Mouse (Mus musculus): ENCODE data around the gene Lnpep. TPM values are rescaled to one million over a fixed set of nuclear protein-coding genes. Genes with fewer than 3 reads are reported as not detected.
"Not testable (repeated sequence)": the region's sequence is repeated elsewhere in the genome, so short reads cannot be mapped to it uniquely, and the experiment has no call there.

Gene Lnpep
- total and polyA plus RNA-seq, 3 experiments = 33.6 to 40.8 (median 34.6) TPM

- DNase-seq (ENCODE audit: extremely low read depth) = no peak
- H3K27ac ChIP-seq (ENCODE audit: insufficient read depth, low read depth) = no peak overlapping the region
- peaks cover 2% of the 10 kb centered on the region for H3K9me3 ChIP-seq (replicated peaks; ENCODE audit: low read length)
- no peak overlapping the region for H3K4me3 ChIP-seq (replicated peaks in 1 of 3; ENCODE audit: low read depth in 2 of 3, low read length in 2 of 3, poor library complexity in 1 of 3)
- peaks cover 0 to 5% of the 10 kb centered on the region in 2 experiments; a peak in 1 of 4 replicates for H3K4me1 ChIP-seq (ENCODE audit: control insufficient read depth in 1 of 2, insufficient read depth in 2 of 2)
- in situ Hi-C loops (cut with MboI; ENCODE audit: low pct_ligation_motif_present, low pct_unique_long_range_greater_than_20kb, low sequenced_read_pairs) (no loop called here), dilution Hi-C loops (cut with MboI; ENCODE audit: extremely low pct_ligation_motif_present, extremely low pct_unique_long_range_greater_than_20kb, low sequenced_read_pairs) (no loop called here)
- no peaks in the 10 kb centered on the region for H3K36me3 ChIP-seq (replicated peaks in 1 of 2; ENCODE audit: control insufficient read depth in 1 of 2, insufficient read depth in 1 of 2, low read length in 1 of 2)
- no peaks in the 10 kb centered on the region for H3K27me3 ChIP-seq (replicated peaks)
- no peak overlapping the region for H3K4me2 ChIP-seq (ENCODE audit: insufficient read depth, low read depth, poor library complexity, severe bottlenecking)
- no peak overlapping the region for H3K9ac ChIP-seq (ENCODE audit: insufficient read depth, low read depth)
- no peaks in the 10 kb centered on the region for H3K79me2 ChIP-seq (replicated peaks; ENCODE audit: control insufficient read depth, extremely low read depth, insufficient read depth, poor library complexity, severe bottlenecking)
- no peak for TF ChIP-seq MAZ (IDR thresholded peaks at IDR 0.05; ENCODE audit: low read depth, low read length)
- TF ChIP-seq ZNF384 (IDR thresholded peaks at IDR 0.05; ENCODE audit: low read depth, low read length) = no peak
- no peak for TF ChIP-seq BHLHE40 (IDR thresholded peaks at IDR 0.05; ENCODE audit: low read depth, low read length)
- TF ChIP-seq ETS1 (conservative IDR thresholded peaks at IDR 0.05; ENCODE audit: low read depth, low read length) = no peak
- no peak for TF ChIP-seq UBTF (IDR thresholded peaks at IDR 0.05; ENCODE audit: low read depth, low read length)
- TF ChIP-seq KAT2A (IDR thresholded peaks at IDR 0.05; ENCODE audit: insufficient replicate concordance, low read length) = no peak
- no peak for TF ChIP-seq TCF12 (IDR thresholded peaks at IDR 0.05; ENCODE audit: low read depth, low read length)
- TF ChIP-seq USF2 (conservative IDR thresholded peaks at IDR 0.05; ENCODE audit: low read depth, low read length) = no peak
- no peak for TF ChIP-seq RAD21 (IDR thresholded peaks at IDR 0.05; ENCODE audit: low read depth, low read length)
- no peak for TF ChIP-seq EP300 (IDR thresholded peaks at IDR 0.05; ENCODE audit: low read length)
Measured at GRCm38 (mm10) chr17:17631985-17632384, 7.1 kb upstream of the Lnpep start.

- H3K36me3 ChIP-seq (replicated peaks in 1 of 2; ENCODE audit: control insufficient read depth in 1 of 2, insufficient read depth in 1 of 2, low read length in 1 of 2); H3K4me1 ChIP-seq (ENCODE audit: control insufficient read depth in 1 of 2, insufficient read depth in 2 of 2); H3K27me3 ChIP-seq (replicated peaks); H3K27ac ChIP-seq (ENCODE audit: insufficient read depth, low read depth); in situ Hi-C loops (cut with MboI; ENCODE audit: low pct_ligation_motif_present, low pct_unique_long_range_greater_than_20kb, low sequenced_read_pairs); H3K4me2 ChIP-seq (ENCODE audit: insufficient read depth, low read depth, poor library complexity, severe bottlenecking); H3K9ac ChIP-seq (ENCODE audit: insufficient read depth, low read depth); H3K9me3 ChIP-seq (replicated peaks; ENCODE audit: low read length); H3K79me2 ChIP-seq (replicated peaks; ENCODE audit: control insufficient read depth, extremely low read depth, insufficient read depth, poor library complexity, severe bottlenecking); dilution Hi-C loops (cut with MboI; ENCODE audit: extremely low pct_ligation_motif_present, extremely low pct_unique_long_range_greater_than_20kb, low sequenced_read_pairs); H3K4me3 ChIP-seq (replicated peaks in 1 of 3; ENCODE audit: low read depth in 2 of 3, low read length in 2 of 3, poor library complexity in 1 of 3); DNase-seq (ENCODE audit: extremely low read depth): not testable (repeated sequence)
Measured at GRCm38 (mm10) chr17:17628237-17628879, 3.5 kb upstream of the Lnpep start.

GRCm38 (mm10) chr17:17627558-17627957, 2.7 kb upstream of the Lnpep start:
- no peak overlapping the region for H3K4me2 ChIP-seq (ENCODE audit: insufficient read depth, low read depth, poor library complexity, severe bottlenecking)
- H3K27ac ChIP-seq (ENCODE audit: insufficient read depth, low read depth) = no peak overlapping the region
- TF ChIP-seq ELF1 (IDR thresholded peaks at IDR 0.05; ENCODE audit: low read depth, low read length) (no peak), PAX5 (IDR thresholded peaks at IDR 0.05; ENCODE audit: low read length) (no peak), ETS1 (conservative IDR thresholded peaks at IDR 0.05; ENCODE audit: low read depth, low read length) (no peak), NRF1 (IDR thresholded peaks at IDR 0.05; ENCODE audit: low read depth, low read length) (no peak), RAD21 (IDR thresholded peaks at IDR 0.05; ENCODE audit: low read depth, low read length) (no peak), NELFE (IDR thresholded peaks at IDR 0.05; ENCODE audit: low read depth, low read length) (no peak), RCOR1 (conservative IDR thresholded peaks at IDR 0.05; ENCODE audit: low read depth, low read length) (no peak), UBTF (IDR thresholded peaks at IDR 0.05; ENCODE audit: low read depth, low read length) (no peak), POLR2A (IDR thresholded peaks at IDR 0.05; ENCODE audit: low read depth, low read length) (no peak)
- H3K79me2 ChIP-seq (replicated peaks; ENCODE audit: control insufficient read depth, extremely low read depth, insufficient read depth, poor library complexity, severe bottlenecking) = peaks cover 13% of the 10 kb centered on the region
- peaks cover 0 to 6% of the 10 kb centered on the region in 2 experiments; a peak in 1 of 4 replicates for H3K4me1 ChIP-seq (ENCODE audit: control insufficient read depth in 1 of 2, insufficient read depth in 2 of 2)
- no peaks in the 10 kb centered on the region for H3K27me3 ChIP-seq (replicated peaks)
- no peak overlapping the region for H3K4me3 ChIP-seq (replicated peaks in 1 of 3; ENCODE audit: low read depth in 2 of 3, low read length in 2 of 3, poor library complexity in 1 of 3)
- dilution Hi-C loops (cut with MboI; ENCODE audit: extremely low pct_ligation_motif_present, extremely low pct_unique_long_range_greater_than_20kb, low sequenced_read_pairs) = no loop called here
- no peaks in the 10 kb centered on the region for H3K36me3 ChIP-seq (replicated peaks in 1 of 2; ENCODE audit: control insufficient read depth in 1 of 2, insufficient read depth in 1 of 2, low read length in 1 of 2)
- H3K9me3 ChIP-seq (replicated peaks; ENCODE audit: low read length) = peaks cover 2% of the 10 kb centered on the region
- in situ Hi-C loops (cut with MboI; ENCODE audit: low pct_ligation_motif_present, low pct_unique_long_range_greater_than_20kb, low sequenced_read_pairs) = no loop called here
- H3K9ac ChIP-seq (ENCODE audit: insufficient read depth, low read depth) = no peak overlapping the region
- DNase-seq (ENCODE audit: extremely low read depth) = no peak
